Mouse (Mus musculus): Measurements from ENCODE around the gene Iqcd.

Gene Iqcd

GRCm38 (mm10) chr5:120571056-120571740 lies 17.6 kb upstream of the Iqcd start:
- in situ Hi-C loops (cut with MboI, MseI): no loop called here

- in situ Hi-C loops (cut with MboI, MseI): no loop called here
Observed at GRCm38 (mm10) chr5:120574469-120575063, 14.2 kb upstream of the Iqcd start.

DNA sequence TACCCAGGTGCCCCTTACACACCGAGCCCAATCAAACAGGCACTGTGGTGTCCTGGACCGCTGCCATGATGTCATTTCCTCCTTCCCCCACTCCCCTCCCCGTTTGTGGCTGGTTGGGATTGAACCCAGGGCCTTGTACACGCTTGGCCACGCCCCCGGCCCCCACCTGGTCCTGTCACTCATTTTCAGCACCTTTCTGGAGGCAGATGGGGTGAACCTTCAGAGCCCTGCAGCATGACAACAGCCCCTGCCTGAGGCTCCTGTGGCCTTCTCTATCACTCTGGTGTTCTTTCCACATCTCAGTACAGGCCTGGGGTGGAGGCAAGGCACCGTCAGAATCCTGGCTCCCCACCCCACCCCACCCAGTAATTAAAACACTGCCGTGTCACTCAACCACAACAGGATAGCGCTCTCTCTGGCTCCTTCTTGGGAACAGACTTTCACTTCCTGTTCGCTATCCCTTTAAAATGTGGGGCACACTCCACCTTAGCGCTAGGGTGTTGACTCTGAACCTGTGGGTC lies 12.0 kb upstream of the Iqcd start:
- in situ Hi-C loops (cut with MboI, MseI): no loop called here

- in situ Hi-C loops (cut with MboI, MseI): no loop called here
Observed at GRCm38 (mm10) chr5:120577935-120578441, 10.8 kb upstream of the Iqcd start.

DNA sequence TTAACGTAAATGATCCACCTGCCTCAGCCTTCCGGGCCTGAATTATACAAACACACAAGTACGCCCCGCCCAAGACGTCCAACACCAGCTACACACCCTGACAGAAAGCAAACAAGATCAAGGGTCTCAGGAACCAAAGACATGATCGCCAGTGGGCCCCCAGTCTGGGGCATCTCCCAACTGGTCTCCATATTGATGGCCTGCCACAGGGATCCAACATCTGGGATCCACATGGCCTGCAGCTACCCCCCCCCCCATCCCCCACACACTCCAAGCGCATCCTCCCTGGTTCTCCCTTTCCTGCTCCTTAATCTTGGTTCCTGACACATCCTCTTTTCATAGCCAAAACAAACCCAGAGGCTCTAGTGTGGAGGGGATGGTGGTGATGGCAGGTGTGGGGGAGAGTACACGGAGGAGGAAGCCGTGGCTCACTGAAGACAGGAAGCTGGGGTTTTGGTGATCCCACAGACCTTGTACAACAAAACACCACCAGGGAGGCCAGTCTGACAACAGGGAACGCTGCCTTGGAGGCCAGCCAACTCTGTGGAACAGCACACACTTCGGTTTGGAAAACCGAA lies 10.2 kb upstream of the Iqcd start:
- in situ Hi-C loops (cut with MboI, MseI): no loop called here

DNA sequence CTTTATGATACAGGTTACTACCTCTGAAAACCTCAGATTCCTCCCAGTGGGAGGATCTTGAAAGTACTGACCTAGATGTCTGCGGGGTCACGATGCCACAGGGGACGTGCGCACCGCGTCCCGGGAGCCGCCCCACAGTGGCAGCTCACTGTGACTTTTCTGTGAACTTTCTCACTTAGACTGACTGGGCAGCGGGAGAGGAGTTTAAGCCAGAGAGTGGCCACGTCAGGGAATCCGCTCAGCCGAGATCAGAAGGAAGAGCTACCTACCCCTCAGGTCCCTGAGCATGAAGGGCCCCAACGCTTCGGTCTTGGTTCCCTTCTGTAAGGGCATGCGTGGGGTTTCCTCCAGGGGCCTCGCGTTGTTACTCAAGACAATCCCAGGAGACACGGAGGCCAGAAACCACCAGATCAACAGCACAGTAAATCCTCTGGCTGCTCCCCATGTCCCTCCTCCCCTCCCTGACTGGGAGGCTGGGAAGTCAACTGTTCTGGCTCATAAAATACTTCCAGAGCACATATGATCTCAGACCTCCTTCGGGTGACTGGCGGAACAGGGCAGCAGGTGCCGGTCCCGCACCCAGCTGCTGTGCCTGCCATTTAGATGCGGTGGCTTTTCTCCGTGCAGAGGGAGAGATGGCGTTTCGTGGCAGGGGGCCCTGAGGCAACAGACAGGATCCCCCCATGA lies 9.5 kb upstream of the Iqcd start:
- in situ Hi-C loops (cut with MboI, MseI): no loop called here

- in situ Hi-C loops (cut with MboI, MseI): no loop called here
Observed at GRCm38 (mm10) chr5:120579898-120580626, 8.8 kb upstream of the Iqcd start.

- in situ Hi-C loops (cut with MboI, MseI): no loop called here
Observed at GRCm38 (mm10) chr5:120582002-120582401, 6.8 kb upstream of the Iqcd start.

GRCm38 (mm10) chr5:120583511-120583910 lies 5.3 kb upstream of the Iqcd start:
- in situ Hi-C loops (cut with MboI, MseI): no loop called here

DNA sequence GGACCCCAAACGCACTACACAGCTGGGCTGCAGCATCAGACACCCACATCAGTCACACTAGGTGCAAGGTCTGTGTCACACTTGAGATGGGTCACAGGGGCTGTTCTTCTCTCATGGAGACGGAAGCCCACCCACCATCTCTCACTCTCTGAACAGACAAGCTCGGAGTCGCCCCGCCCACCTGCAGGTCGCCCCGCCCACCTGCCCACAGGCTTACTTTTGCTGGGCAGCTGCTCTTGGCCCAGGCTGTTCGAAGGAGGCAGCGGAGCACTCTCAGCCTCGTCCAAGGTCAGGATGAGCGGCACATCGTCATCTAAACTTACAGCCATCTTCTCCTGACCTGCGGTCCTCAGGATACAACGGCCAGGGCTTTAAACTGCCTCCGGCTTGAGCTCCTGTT lies 3.8 kb upstream of the Iqcd start:
- in situ Hi-C loops (cut with MboI, MseI): no loop called here

DNA sequence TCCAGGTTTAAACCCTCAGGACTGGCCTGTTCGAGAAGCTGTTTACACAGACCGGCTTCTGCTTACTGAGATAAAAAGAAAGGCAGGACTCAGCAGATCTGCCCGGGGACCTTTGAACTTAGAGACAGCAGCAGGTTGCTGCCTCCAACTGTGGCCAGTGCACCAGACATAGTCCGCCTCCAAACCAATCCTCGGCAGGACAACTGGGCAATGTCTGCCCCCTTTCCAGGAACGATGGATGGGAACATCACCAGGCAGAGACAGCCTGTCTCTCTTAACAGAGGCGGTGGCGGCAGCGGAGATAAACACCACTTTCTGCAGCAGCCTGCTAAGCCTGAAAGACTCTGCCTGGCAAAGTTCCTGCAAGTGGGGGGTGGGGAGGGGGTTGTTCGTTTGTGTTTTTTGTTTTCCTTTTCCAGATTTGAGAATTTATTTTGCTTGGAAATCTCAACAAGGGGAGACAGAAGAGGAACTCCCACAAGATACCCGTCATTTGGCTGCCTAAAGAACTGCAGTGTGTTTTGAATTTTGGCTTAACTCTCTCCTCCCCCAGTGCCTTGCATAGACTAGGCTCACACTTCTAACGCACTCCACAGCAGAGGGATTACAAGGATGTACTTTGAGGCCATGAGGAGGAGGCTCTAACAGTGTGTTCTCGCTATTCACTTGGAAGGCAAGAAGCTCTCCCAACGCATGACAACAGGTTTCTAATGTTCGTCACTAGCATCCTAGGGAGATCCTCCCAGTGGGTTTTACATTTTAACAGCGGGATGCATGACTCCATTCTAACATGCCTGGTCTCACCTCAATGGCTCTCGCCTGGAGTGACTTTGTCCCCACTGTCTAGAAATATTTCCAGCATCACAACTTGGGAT lies 1.8 kb upstream of the Iqcd start:
- in situ Hi-C loops (cut with MboI, MseI): no loop called here

GRCm38 (mm10) chr5:120587616-120587926 lies 1.2 kb upstream of the Iqcd start:
- in situ Hi-C loops (cut with MboI, MseI): no loop called here

- in situ Hi-C loops (cut with MboI, MseI): no loop called here
Observed at GRCm38 (mm10) chr5:120587940-120588568, 762 bp upstream of the Iqcd start.

DNA sequence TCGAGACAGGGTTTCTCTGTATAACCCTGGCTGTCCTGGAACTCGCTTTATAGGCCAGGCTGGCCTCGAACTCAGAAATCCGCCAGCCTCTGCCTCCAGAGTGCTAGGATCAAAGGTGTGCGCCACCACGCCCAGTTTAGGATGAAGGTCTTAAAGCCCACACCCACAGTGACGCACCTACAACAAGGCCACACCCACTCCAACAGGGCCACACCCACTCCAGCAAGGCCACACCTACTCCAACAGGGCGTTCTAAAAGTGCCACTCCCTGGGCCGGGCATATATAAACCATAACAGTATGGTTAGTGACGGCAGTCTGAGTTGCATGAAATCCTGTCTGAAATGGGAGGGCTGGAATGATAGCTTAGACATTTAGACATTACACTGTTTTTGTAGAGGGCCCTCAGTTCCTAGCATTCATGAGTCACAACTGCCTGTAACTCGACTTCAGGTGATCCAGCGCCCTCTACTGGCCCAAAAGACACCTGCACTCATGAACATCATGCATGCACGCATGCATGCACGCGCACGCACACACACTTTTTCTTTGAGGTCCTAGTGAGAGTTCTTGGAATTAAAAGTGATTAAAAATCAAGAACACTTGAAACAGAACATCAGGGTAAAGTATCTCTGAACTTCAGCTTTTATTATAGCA lies 1.7 kb downstream of the Iqcd start:
- in situ Hi-C loops (cut with MboI, MseI): no loop called here

- in situ Hi-C loops (cut with MboI, MseI): no loop called here
Observed at GRCm38 (mm10) chr5:120592141-120592540, 3.3 kb downstream of the Iqcd start.

GRCm38 (mm10) chr5:120594485-120594884 lies 5.7 kb downstream of the Iqcd start:
- in situ Hi-C loops (cut with MboI, MseI): no loop called here

GRCm38 (mm10) chr5:120599625-120600024 lies 10.8 kb downstream of the Iqcd start:
- in situ Hi-C loops (cut with MboI, MseI): loop anchor here (5.0 kb wide), 1 partner anchor 82 kb away; no protein-coding TSS in a partner anchor

DNA sequence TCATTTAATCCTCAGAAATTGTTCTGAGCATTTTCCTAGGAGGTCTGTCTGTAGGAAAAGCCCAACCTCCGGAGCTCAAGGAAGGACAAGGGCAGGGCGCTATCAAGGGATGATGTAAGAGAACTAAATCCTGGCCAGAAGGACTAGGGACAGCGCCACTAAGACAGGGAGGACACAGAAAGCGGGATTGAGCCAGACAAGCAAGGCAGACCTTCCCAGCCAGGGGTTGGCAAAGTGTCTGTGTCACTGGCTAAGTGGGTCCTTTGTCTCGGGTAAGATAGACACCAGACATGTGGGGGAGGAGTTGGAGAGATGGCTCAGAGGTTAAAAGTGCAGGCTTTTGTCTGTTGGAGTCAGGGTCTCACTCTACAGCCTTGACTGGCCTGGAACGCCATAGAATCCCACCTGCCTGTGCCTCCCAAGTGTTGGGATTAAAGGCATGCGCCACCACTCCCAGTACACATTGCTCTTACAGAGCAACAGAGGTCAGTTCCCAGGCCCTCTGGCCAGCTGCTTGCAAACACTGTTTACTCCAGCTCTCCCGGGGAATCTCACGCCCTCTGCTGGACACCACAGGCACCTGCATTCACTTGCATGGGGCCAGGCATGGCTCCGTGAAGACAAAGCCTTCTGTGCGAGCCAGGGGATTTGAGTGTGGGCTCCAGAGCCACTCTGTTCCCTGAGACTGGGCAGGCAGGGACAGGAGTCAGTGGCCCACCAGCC lies 12.3 kb downstream of the Iqcd start:
- in situ Hi-C loops (cut with MboI, MseI): no loop called here

DNA sequence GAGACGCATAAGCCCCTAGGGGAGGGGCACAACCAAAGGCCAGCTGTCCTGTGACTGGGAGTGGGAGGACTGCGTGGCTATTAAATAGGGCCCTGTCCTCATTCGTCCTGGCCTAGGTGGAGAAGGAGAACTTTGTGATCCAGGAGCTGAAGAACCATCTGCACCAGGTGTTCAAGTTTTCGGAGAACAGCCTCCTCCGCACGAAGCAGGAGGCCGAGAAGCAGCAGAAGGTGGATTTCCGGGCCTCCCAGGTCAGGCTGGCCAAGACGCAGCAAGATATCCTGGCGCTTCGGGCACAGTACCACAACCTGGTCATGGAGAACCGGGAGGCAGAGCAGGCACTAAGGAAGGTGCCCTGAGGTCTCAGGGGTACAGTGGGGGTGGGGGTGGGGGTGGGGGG lies 13.4 kb downstream of the Iqcd start:
- in situ Hi-C loops (cut with MboI, MseI): no loop called here

All from T-helper 1 cell (primary cell).